ENCODE assay signal across 10 mouse cellular contexts in genomic region chr12:56297921-56298830, GRCm38 (mm10). TPM values are rescaled to one million over a fixed set of nuclear protein-coding genes. Genes with fewer than 3 reads are reported as not detected.
DNase-seq lines count a peak whose midpoint lies in the region; ATAC-seq lines count a peak whose summit lies in the region.
"Had no signal": no experiment of that assay in that cellular context is flagged by ENCODE, and none has a peak within 500 bp of the region (broad histone marks: within the 10 kb centered on the region; RNA-seq: fewer than 3 reads in every experiment).

No protein-coding gene starts in this region.

- 6% methylated on average over 21 of the region's 21 CpGs for WGBS in neural tube, embryonic 12.5 days
- WGBS in embryonic facial prominence, embryonic 14.5 days = 21% methylated on average over 21 of the region's 21 CpGs
- 13% methylated on average over 21 of the region's 21 CpGs for WGBS in hindbrain, embryonic 16.5 days

- peak overlapping the region; percentile 4; the same call in 1 of the 2 replicates for H3K4me2 ChIP-seq in neural tube, embryonic 12.5 days (replicated peaks)
- no peak overlapping the region for H3K4me2 ChIP-seq in embryonic facial prominence, embryonic 14.5 days (ENCODE audit: low read depth, low read length)
- peak overlapping the region; percentile 37 for H3K4me2 ChIP-seq in hindbrain, embryonic 16.5 days (ENCODE audit: low read length)

- no peak overlapping the region for H3K4me3 ChIP-seq in neural tube, embryonic 12.5 days
- H3K4me3 ChIP-seq in embryonic facial prominence, embryonic 14.5 days (ENCODE audit: low read depth, low read length) = no peak overlapping the region
- H3K4me3 ChIP-seq in hindbrain, embryonic 16.5 days (ENCODE audit: low read length) = no peak overlapping the region
- H3K4me3 ChIP-seq: heart, adult 2 months had no signal

- H3K27ac ChIP-seq in neural tube, embryonic 12.5 days = no peak overlapping the region
- no peak overlapping the region for H3K27ac ChIP-seq in embryonic facial prominence, embryonic 14.5 days (replicated peaks; ENCODE audit: low read depth, low read length)
- no peak overlapping the region for H3K27ac ChIP-seq in hindbrain, embryonic 16.5 days (ENCODE audit: low read depth, low read length)
- H3K27ac ChIP-seq: heart, adult 2 months had no signal

- DNase-seq in neural tube, embryonic 10.5 days (ENCODE audit: extremely low spot score, low spot score) = no peak
- DNase-seq in embryonic facial prominence, embryonic 14.5 days (ENCODE audit: low spot score) = no peak
- peak; percentile 6 for DNase-seq in yolk sac, embryonic 10.5 days (ENCODE audit: low spot score)
- DNase-seq in MN1 (ENCODE audit: low spot score) = no peak
- DNase-seq in kidney, adult 11 months = no peak
- DNase-seq in kidney, postnatal 25 days = no peak
- DNase-seq: heart, adult 2 months; kidney, postnatal 14 days had no signal

- no peaks in the 10 kb centered on the region for H3K9me3 ChIP-seq in neural tube, embryonic 12.5 days
- H3K9me3 ChIP-seq in embryonic facial prominence, embryonic 14.5 days (ENCODE audit: control insufficient read depth, low read length) = no peaks in the 10 kb centered on the region
- H3K9me3 ChIP-seq in hindbrain, embryonic 16.5 days (ENCODE audit: control insufficient read depth, low read length) = no peaks in the 10 kb centered on the region

- H3K36me3 ChIP-seq in neural tube, embryonic 12.5 days = no peaks in the 10 kb centered on the region
- H3K36me3 ChIP-seq in embryonic facial prominence, embryonic 14.5 days (ENCODE audit: control insufficient read depth, insufficient read depth, low read length) = no peaks in the 10 kb centered on the region
- no peaks in the 10 kb centered on the region for H3K36me3 ChIP-seq in hindbrain, embryonic 16.5 days (ENCODE audit: control insufficient read depth, insufficient read depth, low read length)

- H3K9ac ChIP-seq in neural tube, embryonic 12.5 days = no peak overlapping the region
- no peak overlapping the region for H3K9ac ChIP-seq in embryonic facial prominence, embryonic 14.5 days (ENCODE audit: low read depth, low read length)
- H3K9ac ChIP-seq in hindbrain, embryonic 16.5 days (ENCODE audit: low read depth, low read length) = no peak overlapping the region

- H3K4me1 ChIP-seq in neural tube, embryonic 12.5 days = peaks cover 12% of the 10 kb centered on the region
- H3K4me1 ChIP-seq in embryonic facial prominence, embryonic 14.5 days (ENCODE audit: control insufficient read depth, insufficient read depth, low read length) = peaks cover 10% of the 10 kb centered on the region; the same call in 1 of the 2 replicates
- H3K4me1 ChIP-seq in hindbrain, embryonic 16.5 days (ENCODE audit: control insufficient read depth, insufficient read depth, low read depth, low read length) = peaks cover 5% of the 10 kb centered on the region

- no peak for ATAC-seq in neural tube, embryonic 12.5 days (ENCODE audit: low FRiP score, low read depth)
- ATAC-seq in embryonic facial prominence, embryonic 14.5 days (ENCODE audit: low read depth) = 0 out of 2 replicates have a peak, but pooled peaks have one; percentile 49
- ATAC-seq in hindbrain, embryonic 16.5 days = no peak

- H3K27me3 ChIP-seq in neural tube, embryonic 12.5 days (replicated peaks) = peaks cover 29% of the 10 kb centered on the region
- 0 out of 2 replicates have a peak, but pooled peaks cover 3% of the 10 kb centered on the region for H3K27me3 ChIP-seq in embryonic facial prominence, embryonic 14.5 days (replicated peaks; ENCODE audit: control insufficient read depth, insufficient read depth, low read length)
- no peaks in the 10 kb centered on the region for H3K27me3 ChIP-seq in hindbrain, embryonic 16.5 days (replicated peaks; ENCODE audit: control insufficient read depth, insufficient read depth, low read length)

RNA-seq across cellular contexts. Expression of gene Mbip, which starts 47.5 kb away (rescaled TPM):
- polyA plus RNA-seq in neural tube, embryonic 12.5 days (2016; fragmentation: Nextera tagmentation; extraction: Ambion mirVana) = 42.1 and 43.5 TPM in 2 replicates
- 27.2 and 31.4 TPM in 2 replicates for polyA plus RNA-seq in embryonic facial prominence, embryonic 14.5 days (2014; fragmentation: Nextera tagmentation; extraction: Ambion mirVana)
- polyA plus RNA-seq in hindbrain, embryonic 16.5 days (2015; fragmentation: Nextera tagmentation; extraction: Ambion mirVana) = 34.9 and 38.1 TPM in 2 replicates
